Mouse (Mus musculus) ES-Bruce4 (cell line): ENCODE measurements around the gene Alyref.

ENCODE experiments used
- CTCF ChIP-seq: IDR thresholded peaks from one replicate; pipeline ENCODE4 v1.8.1; 2011; ENCODE audit warnings: low read depth, low read length
- EP300 ChIP-seq: IDR thresholded peaks from 2 replicates; pipeline ENCODE4 v1.6.1; 2011; ENCODE audit warnings: low read depth, low read length; ENCODE audit not compliant: insufficient read depth

DNA sequence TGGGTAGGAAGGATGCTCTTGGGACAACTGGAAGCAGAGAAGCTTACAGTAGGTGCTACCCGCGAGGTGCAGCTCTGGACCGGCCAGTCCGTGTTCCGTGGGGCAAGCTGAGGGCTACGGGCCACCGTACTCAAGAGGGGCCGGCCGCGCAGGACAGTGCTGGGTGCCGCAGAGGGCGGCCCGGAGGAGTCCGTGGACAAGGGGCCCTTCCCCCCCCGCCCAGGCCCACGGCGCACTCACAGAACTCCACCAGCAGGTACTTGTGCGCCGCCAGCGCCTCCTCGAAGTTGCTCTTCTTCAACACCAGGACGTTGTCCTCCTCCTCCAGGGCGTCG is 25.8 kb downstream of the Alyref start:
- TF ChIP-seq EP300 (no peak), CTCF (no peak)
